Mouse (Mus musculus): ENCODE results near the gene 4930442H23Rik. TPM values are rescaled to one million over a fixed set of nuclear protein-coding genes. Genes with fewer than 3 reads are reported as not detected.
A peak's percentile ranks its signal among the peaks of the same experiment; 100 is the strongest.
"Not testable (repeated sequence)": the region's sequence is repeated elsewhere in the genome, so short reads cannot be mapped to it uniquely, and the experiment has no call there.

Gene 4930442H23Rik
- polyA plus RNA-seq, 1 experiment from 2014 or later, result not detected

GRCm38 (mm10) chr10:81179451-81180342, 4.0 kb downstream of the 4930442H23Rik start:
- no peak overlapping the region for H3K27ac ChIP-seq (ENCODE audit: low read length)
- H3K4me3 ChIP-seq (ENCODE audit: low read length), result no peak overlapping the region
- H3K36me3 ChIP-seq (ENCODE audit: control insufficient read depth, insufficient read depth, low read length), result peaks cover 43% of the 10 kb centered on the region
- H3K9ac ChIP-seq (ENCODE audit: low read depth, low read length), result 0 out of 2 replicates have a peak overlapping the region, but pooled peaks have one; percentile 40
- no peaks in the 10 kb centered on the region for H3K9me3 ChIP-seq (ENCODE audit: control insufficient read depth, low read length)
- 87% methylated on average over 32 of the region's 32 CpGs for WGBS
- no peaks in the 10 kb centered on the region for H3K27me3 ChIP-seq (replicated peaks; ENCODE audit: control insufficient read depth, insufficient read depth, low read length)
- H3K4me1 ChIP-seq (ENCODE audit: control insufficient read depth, insufficient read depth, low read length), result peaks cover 52% of the 10 kb centered on the region
- ATAC-seq, result no peak
- no peak overlapping the region for H3K4me2 ChIP-seq (ENCODE audit: low read depth, low read length)

GRCm38 (mm10) chr10:81178927-81179326, 4.7 kb downstream of the 4930442H23Rik start:
- H3K9me3 ChIP-seq (ENCODE audit: control insufficient read depth, low read length), result no peaks in the 10 kb centered on the region
- 0 out of 2 replicates have a peak overlapping the region, but pooled peaks have one; percentile 40 for H3K9ac ChIP-seq (ENCODE audit: low read depth, low read length)
- H3K4me2 ChIP-seq (ENCODE audit: low read depth, low read length), result no peak overlapping the region
- ATAC-seq, result no peak
- H3K27ac ChIP-seq (ENCODE audit: low read length), result no peak overlapping the region
- H3K27me3 ChIP-seq (replicated peaks; ENCODE audit: control insufficient read depth, insufficient read depth, low read length), result no peaks in the 10 kb centered on the region
- H3K36me3 ChIP-seq (ENCODE audit: control insufficient read depth, insufficient read depth, low read length), result peaks cover 43% of the 10 kb centered on the region
- peak overlapping the region; percentile 9; the same call in 1 of the 2 replicates for H3K4me3 ChIP-seq (ENCODE audit: low read length)
- 92% methylated on average over 11 of the region's 11 CpGs for WGBS
- peaks cover 51% of the 10 kb centered on the region for H3K4me1 ChIP-seq (ENCODE audit: control insufficient read depth, insufficient read depth, low read length)

GRCm38 (mm10) chr10:81177958-81178712, 5.5 kb downstream of the 4930442H23Rik start:
- H3K27ac ChIP-seq (ENCODE audit: low read length), result peak overlapping the region; percentile 77
- H3K4me2 ChIP-seq (ENCODE audit: low read depth, low read length), result peak overlapping the region; percentile 92
- no peaks in the 10 kb centered on the region for H3K9me3 ChIP-seq (ENCODE audit: control insufficient read depth, low read length)
- H3K36me3 ChIP-seq (ENCODE audit: control insufficient read depth, insufficient read depth, low read length), result peaks cover 43% of the 10 kb centered on the region
- no peaks in the 10 kb centered on the region for H3K27me3 ChIP-seq (replicated peaks; ENCODE audit: control insufficient read depth, insufficient read depth, low read length)
- no peak for ATAC-seq
- peaks cover 52% of the 10 kb centered on the region for H3K4me1 ChIP-seq (ENCODE audit: control insufficient read depth, insufficient read depth, low read length)
- peak overlapping the region; percentile 89 for H3K9ac ChIP-seq (ENCODE audit: low read depth, low read length)
- H3K4me3 ChIP-seq (ENCODE audit: low read length), result peak overlapping the region; percentile 70
- 57% methylated on average over 14 of the region's 14 CpGs for WGBS

- Histone ChIP-seq H3K36me3 (ENCODE audit: control insufficient read depth, insufficient read depth, low read length) (peaks cover 43% of the 10 kb centered on the region), H3K27me3 (replicated peaks; ENCODE audit: control insufficient read depth, insufficient read depth, low read length) (no peaks in the 10 kb centered on the region), H3K4me2 (ENCODE audit: low read depth, low read length) (peak overlapping the region; percentile 92), H3K4me3 (ENCODE audit: low read length) (peak overlapping the region; percentile 70), H3K9ac (ENCODE audit: low read depth, low read length) (peak overlapping the region; percentile 89), H3K27ac (ENCODE audit: low read length) (peak overlapping the region; percentile 77), H3K4me1 (ENCODE audit: control insufficient read depth, insufficient read depth, low read length) (peaks cover 52% of the 10 kb centered on the region), H3K9me3 (ENCODE audit: control insufficient read depth, low read length) (no peaks in the 10 kb centered on the region)
- ATAC-seq, result no peak
- 8% methylated on average over 16 of the region's 16 CpGs for WGBS
Measured at GRCm38 (mm10) chr10:81177491-81177925, 6.1 kb downstream of the 4930442H23Rik start.

GRCm38 (mm10) chr10:81176466-81177271, 7.0 kb downstream of the 4930442H23Rik start, which contains the start of gene Eef2:
TSS of gene Eef2 (plus strand) at chr10:81176631.
- H3K27me3 ChIP-seq (replicated peaks; ENCODE audit: control insufficient read depth, insufficient read depth, low read length), result no peaks in the 10 kb centered on the region
- H3K4me2 ChIP-seq (ENCODE audit: low read depth, low read length), result peak within 1 kb of the TSS; percentile 92
- H3K4me3 ChIP-seq (ENCODE audit: low read length), result peak within 1 kb of the TSS; percentile 70
- H3K4me1 ChIP-seq (ENCODE audit: control insufficient read depth, insufficient read depth, low read length), result peaks cover 50% of the 10 kb centered on the region
- H3K9ac ChIP-seq (ENCODE audit: low read depth, low read length), result peak within 1 kb of the TSS; percentile 89
- H3K27ac ChIP-seq (ENCODE audit: low read length), result peak within 1 kb of the TSS; percentile 77
- peak; percentile 81 for ATAC-seq
- H3K36me3 ChIP-seq (ENCODE audit: control insufficient read depth, insufficient read depth, low read length), result peaks cover 40% of the 10 kb centered on the region
- WGBS, result under 1% methylated on average over 77 of the region's 77 CpGs
- no peaks in the 10 kb centered on the region for H3K9me3 ChIP-seq (ENCODE audit: control insufficient read depth, low read length)

GRCm38 (mm10) chr10:81175936-81176465, 7.6 kb downstream of the 4930442H23Rik start:
- Histone ChIP-seq H3K36me3 (ENCODE audit: control insufficient read depth, insufficient read depth, low read length) (peaks cover 33% of the 10 kb centered on the region), H3K9ac (ENCODE audit: low read depth, low read length) (peak overlapping the region; percentile 59), H3K4me3 (ENCODE audit: low read length) (peak overlapping the region; percentile 70), H3K4me2 (ENCODE audit: low read depth, low read length) (peak overlapping the region; percentile 40), H3K9me3 (ENCODE audit: control insufficient read depth, low read length) (no peaks in the 10 kb centered on the region), H3K27ac (ENCODE audit: low read length) (peak overlapping the region; percentile 66), H3K4me1 (ENCODE audit: control insufficient read depth, insufficient read depth, low read length) (peaks cover 45% of the 10 kb centered on the region), H3K27me3 (replicated peaks; ENCODE audit: control insufficient read depth, insufficient read depth, low read length) (no peaks in the 10 kb centered on the region)
- peak; percentile 34 for ATAC-seq
- 3% methylated on average over 13 of the region's 13 CpGs for WGBS

GRCm38 (mm10) chr10:81175345-81175701, 8.3 kb downstream of the 4930442H23Rik start:
- not testable (repeated sequence) for H3K9me3 ChIP-seq (ENCODE audit: control insufficient read depth, low read length); H3K27me3 ChIP-seq (replicated peaks; ENCODE audit: control insufficient read depth, insufficient read depth, low read length); ATAC-seq
- Histone ChIP-seq H3K4me3 (ENCODE audit: low read length) (peak overlapping the region; percentile 35), H3K4me1 (ENCODE audit: control insufficient read depth, insufficient read depth, low read length) (peaks cover 45% of the 10 kb centered on the region), H3K9ac (ENCODE audit: low read depth, low read length) (peak overlapping the region; percentile 46; the same call in 1 of the 2 replicates), H3K27ac (ENCODE audit: low read length) (peak overlapping the region; percentile 66), H3K4me2 (ENCODE audit: low read depth, low read length) (peak overlapping the region; percentile 52), H3K36me3 (ENCODE audit: control insufficient read depth, insufficient read depth, low read length) (peaks cover 27% of the 10 kb centered on the region)
- WGBS, result 9% methylated on average over 4 of the region's 4 CpGs

GRCm38 (mm10) chr10:81174617-81175344, 8.9 kb downstream of the 4930442H23Rik start:
- WGBS, result 3% methylated on average over 29 of the region's 29 CpGs
- Histone ChIP-seq H3K4me1 (ENCODE audit: control insufficient read depth, insufficient read depth, low read length) (peaks cover 45% of the 10 kb centered on the region), H3K4me2 (ENCODE audit: low read depth, low read length) (peak overlapping the region; percentile 52), H3K27ac (ENCODE audit: low read length) (peak overlapping the region; percentile 43), H3K9ac (ENCODE audit: low read depth, low read length) (peak overlapping the region; percentile 46), H3K9me3 (ENCODE audit: control insufficient read depth, low read length) (no peaks in the 10 kb centered on the region), H3K27me3 (replicated peaks; ENCODE audit: control insufficient read depth, insufficient read depth, low read length) (no peaks in the 10 kb centered on the region), H3K4me3 (ENCODE audit: low read length) (peak overlapping the region; percentile 35), H3K36me3 (ENCODE audit: control insufficient read depth, insufficient read depth, low read length) (peaks cover 22% of the 10 kb centered on the region)
- peak; percentile 36 for ATAC-seq

Measured in intestine, embryonic 16.5 days (tissue).